Mouse (Mus musculus) heart, adult 2 months (tissue): ENCODE results near the gene Cbx8.

Source experiments
- CTCF ChIP-seq: fragments of 200-600 bp; IDR thresholded peaks from 2 replicates; pipeline ENCODE4 v1.8.1; 2022; ENCODE audit warnings: antibody characterized with exemption, mild to moderate bottlenecking, moderate library complexity
- EP300 ChIP-seq: fragments of 200-500 bp; IDR thresholded peaks from 2 replicates; pipeline ENCODE4 v1.6.1; 2011; ENCODE audit warnings: low read depth, low read length, control low read depth; ENCODE audit not compliant: insufficient read depth
- POLR2A ChIP-seq: fragments of 200-500 bp; IDR thresholded peaks from 2 replicates; pipeline ENCODE4 v1.6.1; 2011; ENCODE audit warnings: mild to moderate bottlenecking, low read depth, low read length, control low read depth; ENCODE audit not compliant: insufficient read depth

- TF ChIP-seq CTCF = no peak
- TF ChIP-seq EP300 = no peak
- TF ChIP-seq POLR2A = no peak
Observed at GRCm38 (mm10) chr11:119050361-119050760, 9.6 kb upstream of the Cbx8 start.
